Mouse (Mus musculus): ENCODE data around the gene Bcl7a. TPM values are rescaled to one million over a fixed set of nuclear protein-coding genes. Genes with fewer than 3 reads are reported as not detected.

Bcl7a gene
- total and polyA plus RNA-seq, 3 experiments: 2.3 to 7.2 (median 4.3) TPM

DNA sequence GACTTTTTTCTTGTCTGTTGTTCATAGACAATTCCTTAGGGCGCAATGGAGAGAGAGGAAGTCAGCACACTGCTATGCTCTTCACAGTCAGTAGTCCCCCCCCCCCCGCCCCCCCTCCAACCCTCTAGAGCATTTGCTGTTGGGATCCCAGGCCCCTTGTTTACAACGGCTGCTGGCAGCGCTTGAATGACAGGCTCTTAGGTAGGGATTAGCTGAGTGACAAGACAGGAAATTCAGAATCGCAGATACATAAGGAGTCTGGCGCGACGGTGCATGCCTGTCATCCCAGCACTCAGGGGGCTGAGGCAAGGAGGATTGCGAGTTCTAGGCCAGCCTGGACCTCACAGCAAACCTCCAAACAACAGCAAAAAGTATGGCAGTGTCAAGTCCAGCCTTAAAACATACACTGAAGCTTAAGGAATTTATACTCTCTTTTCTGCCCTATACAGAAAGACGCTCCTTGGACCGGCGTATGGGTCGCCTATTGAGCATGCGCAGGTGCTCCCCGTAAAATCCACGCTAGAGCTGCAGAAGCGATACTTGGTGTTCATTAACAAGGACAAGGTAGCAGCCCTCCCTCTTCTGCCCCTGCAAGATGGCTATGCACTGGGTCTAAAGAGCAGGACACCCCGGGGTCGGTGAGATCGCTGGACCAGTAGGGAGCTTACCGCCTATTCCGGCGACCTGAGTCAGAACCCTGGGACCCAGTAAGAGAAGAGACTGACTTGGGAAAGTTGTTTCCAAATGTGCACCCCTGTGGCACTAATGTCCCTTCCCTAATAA lies 46.5 kb upstream of the Bcl7a start:
- dilution Hi-C loops (cut with MboI; ENCODE audit: extremely low pct_ligation_motif_present, extremely low pct_unique_long_range_greater_than_20kb, low sequenced_read_pairs): no loop called here

DNA sequence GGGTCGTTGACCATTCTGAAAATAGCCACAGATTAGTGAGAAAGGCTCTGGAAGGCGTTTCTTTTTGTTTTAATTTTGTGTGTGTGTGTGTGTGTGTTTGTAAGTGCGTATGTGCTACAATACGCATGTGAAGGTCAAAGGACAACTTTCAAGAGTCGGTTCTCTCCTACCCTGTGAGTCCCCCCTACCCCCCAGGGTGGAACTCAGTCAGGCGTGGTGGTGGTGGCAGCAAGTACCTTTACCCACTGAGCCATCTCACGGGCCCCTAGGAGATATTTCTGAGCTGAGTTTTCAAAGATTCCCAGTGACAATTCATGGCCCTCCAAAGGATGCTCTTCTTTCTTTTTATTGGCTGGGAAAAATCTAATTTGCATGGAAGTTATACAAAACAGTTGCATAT lies 45.8 kb upstream of the Bcl7a start:
- no peaks in the 10 kb centered on the region for H3K4me1 ChIP-seq (ENCODE audit: control insufficient read depth in 1 of 2, insufficient read depth in 2 of 2)
- dilution Hi-C loops (cut with MboI; ENCODE audit: extremely low pct_ligation_motif_present, extremely low pct_unique_long_range_greater_than_20kb, low sequenced_read_pairs): no loop called here

More for the DNA sequence above, 46.5 kb upstream of the Bcl7a start:
- Histone ChIP-seq H3K9me3 (replicated peaks; ENCODE audit: low read length) (no peaks in the 10 kb centered on the region), H3K79me2 (replicated peaks; ENCODE audit: control insufficient read depth, extremely low read depth, insufficient read depth, poor library complexity, severe bottlenecking) (no peaks in the 10 kb centered on the region), H3K9ac (ENCODE audit: insufficient read depth, low read depth) (no peak overlapping the region), H3K27me3 (replicated peaks) (no peaks in the 10 kb centered on the region), H3K4me2 (ENCODE audit: insufficient read depth, low read depth, poor library complexity, severe bottlenecking) (no peak overlapping the region), H3K27ac (ENCODE audit: insufficient read depth, low read depth) (no peak overlapping the region), H3K4me3 (replicated peaks in 1 of 3; ENCODE audit: low read depth in 2 of 3, low read length in 2 of 3, poor library complexity in 1 of 3) (no peak overlapping the region), H3K36me3 (replicated peaks in 1 of 2; ENCODE audit: control insufficient read depth in 1 of 2, insufficient read depth in 1 of 2, low read length in 1 of 2) (no peaks in the 10 kb centered on the region), H3K4me1 (ENCODE audit: control insufficient read depth in 1 of 2, insufficient read depth in 2 of 2) (no peaks in the 10 kb centered on the region)
- no peak for TF ChIP-seq ZNF384 (IDR thresholded peaks at IDR 0.05; ENCODE audit: low read depth, low read length)
- in situ Hi-C loops (cut with MboI; ENCODE audit: low pct_ligation_motif_present, low pct_unique_long_range_greater_than_20kb, low sequenced_read_pairs): no loop called here
- no peak for DNase-seq (ENCODE audit: extremely low read depth)

DNA sequence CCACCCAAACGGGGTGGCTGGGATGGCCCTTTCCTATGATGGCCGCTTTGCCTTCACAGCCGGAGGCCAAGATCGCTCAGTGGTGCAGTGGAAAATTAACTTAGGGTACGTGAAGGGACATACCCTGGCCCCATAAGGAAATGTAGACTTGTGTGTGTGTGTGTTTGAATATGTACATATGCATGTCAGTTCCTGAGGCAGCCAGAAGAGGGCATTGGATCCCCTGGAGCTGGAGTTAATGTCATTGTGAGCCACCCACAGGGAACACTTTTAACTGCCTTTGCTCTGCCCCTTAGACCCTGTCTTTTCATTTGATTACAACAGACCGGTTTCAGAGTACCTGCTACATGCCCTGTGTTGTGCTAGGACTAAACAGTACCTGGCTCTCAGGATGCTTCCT lies 45.1 kb upstream of the Bcl7a start:
- H3K27me3 ChIP-seq (replicated peaks): no peaks in the 10 kb centered on the region
- no peaks in the 10 kb centered on the region for H3K4me1 ChIP-seq (ENCODE audit: control insufficient read depth in 1 of 2, insufficient read depth in 2 of 2)
- H3K9me3 ChIP-seq (replicated peaks; ENCODE audit: low read length): no peaks in the 10 kb centered on the region
- H3K4me3 ChIP-seq (replicated peaks in 1 of 3; ENCODE audit: low read depth in 2 of 3, low read length in 2 of 3, poor library complexity in 1 of 3): no peak overlapping the region
- no peak overlapping the region for H3K27ac ChIP-seq (ENCODE audit: insufficient read depth, low read depth)
- no peaks in the 10 kb centered on the region for H3K36me3 ChIP-seq (replicated peaks in 1 of 2; ENCODE audit: control insufficient read depth in 1 of 2, insufficient read depth in 1 of 2, low read length in 1 of 2)
- no peak overlapping the region for H3K4me2 ChIP-seq (ENCODE audit: insufficient read depth, low read depth, poor library complexity, severe bottlenecking)
- dilution Hi-C loops (cut with MboI; ENCODE audit: extremely low pct_ligation_motif_present, extremely low pct_unique_long_range_greater_than_20kb, low sequenced_read_pairs) (no loop called here), in situ Hi-C loops (cut with MboI; ENCODE audit: low pct_ligation_motif_present, low pct_unique_long_range_greater_than_20kb, low sequenced_read_pairs) (no loop called here)
- peak; percentile 40 for DNase-seq (ENCODE audit: extremely low read depth)
- no peaks in the 10 kb centered on the region for H3K79me2 ChIP-seq (replicated peaks; ENCODE audit: control insufficient read depth, extremely low read depth, insufficient read depth, poor library complexity, severe bottlenecking)
- H3K9ac ChIP-seq (ENCODE audit: insufficient read depth, low read depth): no peak overlapping the region
- TF ChIP-seq UBTF (IDR thresholded peaks at IDR 0.05; ENCODE audit: low read depth, low read length) (no peak), CHD1 (IDR thresholded peaks at IDR 0.05; ENCODE audit: low read depth, low read length) (no peak), RAD21 (IDR thresholded peaks at IDR 0.05; ENCODE audit: low read depth, low read length) (peak; percentile 41), SMC3 (IDR thresholded peaks at IDR 0.05; ENCODE audit: low read depth, low read length) (peak; percentile 28), JUND (conservative IDR thresholded peaks at IDR 0.05; ENCODE audit: low read depth, low read length) (no peak), TCF12 (IDR thresholded peaks at IDR 0.05; ENCODE audit: low read depth, low read length) (no peak), IRF4 (IDR thresholded peaks at IDR 0.05; ENCODE audit: low read depth, low read length) (no peak), CHD2 (IDR thresholded peaks at IDR 0.05; ENCODE audit: low read length) (no peak), NRF1 (IDR thresholded peaks at IDR 0.05; ENCODE audit: low read depth, low read length) (no peak), TBP (conservative IDR thresholded peaks at IDR 0.05; ENCODE audit: low read depth, low read length) (no peak), ZKSCAN1 (IDR thresholded peaks at IDR 0.05; ENCODE audit: borderline replicate concordance, low read depth, low read length) (no peak), NELFE (IDR thresholded peaks at IDR 0.05; ENCODE audit: low read depth, low read length) (no peak), JUN (IDR thresholded peaks at IDR 0.05; ENCODE audit: insufficient read depth, low read depth, low read length) (no peak), SIN3A (IDR thresholded peaks at IDR 0.05; ENCODE audit: low read length) (no peak), MAFK (IDR thresholded peaks at IDR 0.05; ENCODE audit: insufficient replicate concordance, low read length) (no peak), E2F4 (IDR thresholded peaks at IDR 0.05; ENCODE audit: insufficient replicate concordance, low read depth, low read length) (no peak), BHLHE40 (IDR thresholded peaks at IDR 0.05; ENCODE audit: low read depth, low read length) (no peak), CTCF (conservative IDR thresholded peaks at IDR 0.05 in 1 of 2, IDR thresholded peaks at IDR 0.05 in 1 of 2; ENCODE audit: low read depth in 2 of 2, low read length in 2 of 2) (peak; percentile 57 to 58), EP300 (IDR thresholded peaks at IDR 0.05; ENCODE audit: low read length) (no peak), HCFC1 (IDR thresholded peaks at IDR 0.05; ENCODE audit: low read depth, low read length) (no peak), MAZ (IDR thresholded peaks at IDR 0.05; ENCODE audit: low read depth, low read length) (no peak)

More for the DNA sequence above, 45.8 kb upstream of the Bcl7a start:
- no peak for DNase-seq (ENCODE audit: extremely low read depth)
- Histone ChIP-seq H3K4me3 (replicated peaks in 1 of 3; ENCODE audit: low read depth in 2 of 3, low read length in 2 of 3, poor library complexity in 1 of 3) (no peak overlapping the region), H3K4me2 (ENCODE audit: insufficient read depth, low read depth, poor library complexity, severe bottlenecking) (no peak overlapping the region), H3K27me3 (replicated peaks) (no peaks in the 10 kb centered on the region), H3K79me2 (replicated peaks; ENCODE audit: control insufficient read depth, extremely low read depth, insufficient read depth, poor library complexity, severe bottlenecking) (no peaks in the 10 kb centered on the region), H3K27ac (ENCODE audit: insufficient read depth, low read depth) (no peak overlapping the region), H3K36me3 (replicated peaks in 1 of 2; ENCODE audit: control insufficient read depth in 1 of 2, insufficient read depth in 1 of 2, low read length in 1 of 2) (no peaks in the 10 kb centered on the region), H3K9ac (ENCODE audit: insufficient read depth, low read depth) (no peak overlapping the region), H3K9me3 (replicated peaks; ENCODE audit: low read length) (no peaks in the 10 kb centered on the region)
- in situ Hi-C loops (cut with MboI; ENCODE audit: low pct_ligation_motif_present, low pct_unique_long_range_greater_than_20kb, low sequenced_read_pairs): no loop called here
- TF ChIP-seq NRF1 (IDR thresholded peaks at IDR 0.05; ENCODE audit: low read depth, low read length) (no peak), NELFE (IDR thresholded peaks at IDR 0.05; ENCODE audit: low read depth, low read length) (no peak), MYC (IDR thresholded peaks at IDR 0.05; ENCODE audit: low read depth, low read length) (no peak), JUN (IDR thresholded peaks at IDR 0.05; ENCODE audit: insufficient read depth, low read depth, low read length) (no peak), UBTF (IDR thresholded peaks at IDR 0.05; ENCODE audit: low read depth, low read length) (no peak), EP300 (IDR thresholded peaks at IDR 0.05; ENCODE audit: low read length) (no peak), ETS1 (conservative IDR thresholded peaks at IDR 0.05; ENCODE audit: low read depth, low read length) (no peak), POLR2A (IDR thresholded peaks at IDR 0.05; ENCODE audit: low read depth, low read length) (no peak), TCF12 (IDR thresholded peaks at IDR 0.05; ENCODE audit: low read depth, low read length) (no peak), BHLHE40 (IDR thresholded peaks at IDR 0.05; ENCODE audit: low read depth, low read length) (no peak), USF2 (conservative IDR thresholded peaks at IDR 0.05; ENCODE audit: low read depth, low read length) (no peak), SIN3A (IDR thresholded peaks at IDR 0.05; ENCODE audit: low read length) (no peak)
